Mouse (Mus musculus) midbrain, embryonic 11.5 days (tissue): ENCODE data around the gene Prkn. TPM values are rescaled to one million over a fixed set of nuclear protein-coding genes. Genes with fewer than 3 reads are reported as not detected.
A peak's percentile ranks its signal among the peaks of the same experiment; 100 is the strongest.

Source experiments
- ATAC-seq: fragments of 200-750 bp; cut with Nextera tagmentation; 2 replicates; pipeline ENCODE4 v1.8.0; 2017; ENCODE audit warnings: moderate TSS enrichment, moderate library complexity; ENCODE audit not compliant: low FRiP score
- DNase-seq: peaks from one replicate; pipeline ENCODE4 v3.0.0; 2015; ENCODE audit warnings: low spot score; ENCODE audit errors: missing footprints
- H3K27ac ChIP-seq: fragments of 300-500 bp; sonication (generic); 2 replicates; pipeline ENCODE4 v1.5.1; 2014; ENCODE audit warnings: low read depth, low read length
- H3K27me3 ChIP-seq: fragments of 300-500 bp; sonication (generic); 2 replicates; pipeline ENCODE4 v1.6.1; 2014; ENCODE audit warnings: mild to moderate bottlenecking, low read length, moderate library complexity, mixed read lengths; ENCODE audit not compliant: control insufficient read depth, insufficient read depth
- H3K36me3 ChIP-seq: fragments of 300-500 bp; sonication (generic); 2 replicates; pipeline ENCODE4 v1.6.1; 2014; ENCODE audit warnings: mild to moderate bottlenecking, low read length, moderate library complexity, mixed read lengths; ENCODE audit not compliant: control insufficient read depth, insufficient read depth
- H3K4me1 ChIP-seq: fragments of 300-500 bp; sonication (generic); 2 replicates; pipeline ENCODE4 v1.6.1; 2014; ENCODE audit warnings: low read length; ENCODE audit not compliant: control insufficient read depth, insufficient read depth
- H3K4me2 ChIP-seq: fragments of 300-500 bp; sonication (generic); 2 replicates; pipeline ENCODE4 v1.6.1; 2014; ENCODE audit warnings: mild to moderate bottlenecking, moderate library complexity
- H3K4me3 ChIP-seq: fragments of 300-500 bp; sonication (generic); 2 replicates; pipeline ENCODE4 v1.5.1; 2014; ENCODE audit warnings: low read depth, low read length
- H3K9ac ChIP-seq: fragments of 300-500 bp; sonication (generic); 2 replicates; pipeline ENCODE4 v1.6.1; 2014; ENCODE audit warnings: low read length
- H3K9me3 ChIP-seq: fragments of 300-500 bp; sonication (generic); 2 replicates; pipeline ENCODE4 v1.6.1; 2016; ENCODE audit warnings: low read length; ENCODE audit not compliant: control insufficient read depth
- WGBS: fragments of 180-500 bp; shearing (Covaris S2); extraction: QIAGEN DNeasy Blood & Tissue Kit; methylation state at CpG from one replicate; pipeline ENCODE4 v1.1.7; 2014; 5-methylcytosine and 5-hydroxymethylcytosine counted together
- polyA plus RNA-seq: library from polyadenylated mRNA; unstranded; fragments of >200 nt; fragmentation: Nextera tagmentation; extraction: Ambion mirVana; gene quantifications from 2 replicates; pipeline ENCODE4 v1.2.1, GENCODE M21; 2014

Gene Prkn
- polyA plus RNA-seq, 1 experiment from 2014 or later = 0.82 TPM

DNA sequence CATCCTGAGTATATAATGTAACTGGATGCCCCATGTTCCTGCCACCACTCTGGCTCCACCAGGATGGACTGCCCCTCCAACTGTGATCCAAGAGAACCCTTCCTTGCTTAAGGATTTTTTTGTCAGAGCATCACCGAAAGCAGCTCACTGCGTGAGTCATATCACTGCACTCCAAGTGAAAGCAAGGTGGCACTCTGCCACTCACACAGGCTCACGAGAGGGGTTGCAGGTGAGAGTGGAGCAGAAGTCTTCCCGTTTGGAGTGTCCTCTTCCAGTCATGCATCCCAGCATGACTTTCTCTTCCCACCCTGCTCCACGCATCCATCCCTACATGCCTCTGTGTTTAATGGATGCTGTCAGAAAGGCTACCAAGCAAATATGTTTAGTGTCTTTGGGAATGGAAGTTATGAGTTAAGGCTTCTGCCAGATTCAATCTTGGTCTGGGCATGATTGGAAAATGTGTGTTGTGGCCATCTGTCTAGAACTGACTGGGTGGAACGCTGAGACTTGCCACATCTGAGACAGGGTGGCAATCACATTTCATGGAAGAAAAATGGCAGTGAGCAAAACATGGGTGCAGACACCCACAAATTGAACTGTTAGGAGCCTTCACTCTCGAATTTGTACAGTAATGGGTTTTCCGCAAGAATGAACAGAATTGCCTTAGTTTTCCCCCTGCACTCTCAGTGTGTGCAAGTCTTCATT is 778.9 kb downstream of the Prkn start:
- Histone ChIP-seq H3K4me3 (no peak overlapping the region), H3K4me2 (no peak overlapping the region), H3K4me1 (no peaks in the 10 kb centered on the region), H3K36me3 (no peaks in the 10 kb centered on the region), H3K9me3 (no peaks in the 10 kb centered on the region), H3K9ac (no peak overlapping the region), H3K27me3 (no peaks in the 10 kb centered on the region), H3K27ac (no peak overlapping the region)
- DNase-seq (no peak), ATAC-seq (no peak)
- WGBS = 87% methylated on average over 8 of the region's 8 CpGs

GRCm38 (mm10) chr17:11620770-11621169 is 780.6 kb downstream of the Prkn start:
- no peak for ATAC-seq
- WGBS = 90% methylated on average over 3 of the region's 3 CpGs
- H3K4me1 ChIP-seq = no peaks in the 10 kb centered on the region
- H3K27me3 ChIP-seq = no peaks in the 10 kb centered on the region
- no peak overlapping the region for H3K9ac ChIP-seq
- no peaks in the 10 kb centered on the region for H3K36me3 ChIP-seq
- no peak for DNase-seq
- no peak overlapping the region for H3K4me2 ChIP-seq
- H3K9me3 ChIP-seq = no peaks in the 10 kb centered on the region
- no peak overlapping the region for H3K27ac ChIP-seq
- no peak overlapping the region for H3K4me3 ChIP-seq

DNA sequence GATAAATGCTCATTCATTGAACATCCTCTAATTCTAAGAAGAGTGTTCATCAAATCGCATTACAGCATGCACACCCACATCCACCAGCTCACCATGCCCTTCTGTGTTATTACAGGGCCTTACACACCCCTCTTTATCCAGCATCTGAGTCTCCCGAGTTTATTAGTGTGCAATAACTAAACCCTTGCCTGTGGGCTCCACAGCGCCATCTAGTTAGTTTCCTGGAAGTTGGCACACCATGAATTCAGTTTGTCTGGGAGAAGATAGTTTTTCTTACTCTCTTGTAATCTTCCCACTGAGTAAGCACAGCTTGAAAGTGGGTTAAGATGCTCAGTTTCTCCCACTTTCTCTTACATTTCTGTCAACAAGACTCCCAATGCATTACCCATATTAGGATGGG is 781.3 kb downstream of the Prkn start:
- Histone ChIP-seq H3K4me3 (no peak overlapping the region), H3K4me1 (no peaks in the 10 kb centered on the region), H3K4me2 (no peak overlapping the region), H3K36me3 (no peaks in the 10 kb centered on the region), H3K9ac (no peak overlapping the region), H3K27me3 (no peaks in the 10 kb centered on the region), H3K27ac (no peak overlapping the region), H3K9me3 (no peaks in the 10 kb centered on the region)
- DNase-seq = no peak
- no peak for ATAC-seq
- WGBS = 61% methylated on average over 3 of the region's 3 CpGs

GRCm38 (mm10) chr17:11626306-11626705 is 786.1 kb downstream of the Prkn start:
- Histone ChIP-seq H3K36me3 (no peaks in the 10 kb centered on the region), H3K9ac (no peak overlapping the region), H3K4me3 (no peak overlapping the region), H3K4me1 (no peaks in the 10 kb centered on the region), H3K9me3 (no peaks in the 10 kb centered on the region), H3K27ac (no peak overlapping the region), H3K4me2 (no peak overlapping the region), H3K27me3 (no peaks in the 10 kb centered on the region)
- ATAC-seq (no peak), DNase-seq (no peak)
- 92% methylated on average over 3 of the region's 3 CpGs for WGBS

DNA sequence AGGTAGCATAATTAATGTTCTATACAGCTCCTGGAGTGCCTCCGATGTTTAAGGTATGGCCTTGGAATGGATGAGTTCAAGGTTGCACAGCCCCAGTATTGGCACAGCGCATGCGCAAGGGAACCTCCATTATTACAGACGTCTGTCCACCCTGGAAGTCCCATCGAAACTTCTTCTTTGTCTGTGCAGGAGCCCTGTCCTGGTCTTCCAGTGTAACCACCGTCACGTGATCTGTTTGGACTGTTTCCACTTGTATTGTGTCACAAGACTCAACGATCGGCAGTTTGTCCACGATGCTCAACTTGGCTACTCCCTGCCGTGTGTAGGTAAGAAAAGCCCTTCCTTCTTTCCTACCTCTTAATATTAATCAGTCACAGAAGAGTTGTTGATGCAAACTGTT is 794.9 kb downstream of the Prkn start:
- WGBS = 93% methylated on average over 11 of the region's 11 CpGs
- ATAC-seq = no peak
- H3K27ac ChIP-seq = no peak overlapping the region
- H3K4me1 ChIP-seq = no peaks in the 10 kb centered on the region
- no peak overlapping the region for H3K4me3 ChIP-seq
- DNase-seq = peak; percentile 14
- no peak overlapping the region for H3K9ac ChIP-seq
- H3K9me3 ChIP-seq = no peaks in the 10 kb centered on the region
- H3K27me3 ChIP-seq = no peaks in the 10 kb centered on the region
- no peak overlapping the region for H3K4me2 ChIP-seq
- no peaks in the 10 kb centered on the region for H3K36me3 ChIP-seq

DNA sequence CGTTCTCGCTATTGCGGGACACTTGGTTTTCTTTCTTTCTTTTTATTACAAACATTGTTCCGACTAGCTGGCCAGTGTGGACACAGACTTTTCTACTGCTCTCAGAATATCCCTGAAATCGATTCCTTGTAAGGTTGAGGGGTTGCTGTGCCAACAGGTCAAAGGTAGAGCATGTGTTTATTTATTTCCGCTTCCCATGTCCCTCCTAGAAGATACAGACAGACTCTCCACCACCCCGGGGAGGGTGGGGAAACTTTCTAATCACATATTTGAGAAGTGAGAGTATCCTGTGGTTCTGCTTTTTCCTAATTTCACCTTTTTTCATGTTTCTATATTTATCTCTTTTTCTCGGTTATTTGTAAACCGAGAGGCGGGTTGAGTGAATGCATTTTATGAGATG is 797.5 kb downstream of the Prkn start:
- ATAC-seq = no peak
- 86% methylated on average over 10 of the region's 10 CpGs for WGBS
- peak; percentile 14 for DNase-seq
- no peaks in the 10 kb centered on the region for H3K27me3 ChIP-seq
- H3K36me3 ChIP-seq = no peaks in the 10 kb centered on the region
- no peak overlapping the region for H3K9ac ChIP-seq
- no peak overlapping the region for H3K4me2 ChIP-seq
- no peak overlapping the region for H3K4me3 ChIP-seq
- no peak overlapping the region for H3K27ac ChIP-seq
- no peaks in the 10 kb centered on the region for H3K9me3 ChIP-seq
- H3K4me1 ChIP-seq = no peaks in the 10 kb centered on the region

DNA sequence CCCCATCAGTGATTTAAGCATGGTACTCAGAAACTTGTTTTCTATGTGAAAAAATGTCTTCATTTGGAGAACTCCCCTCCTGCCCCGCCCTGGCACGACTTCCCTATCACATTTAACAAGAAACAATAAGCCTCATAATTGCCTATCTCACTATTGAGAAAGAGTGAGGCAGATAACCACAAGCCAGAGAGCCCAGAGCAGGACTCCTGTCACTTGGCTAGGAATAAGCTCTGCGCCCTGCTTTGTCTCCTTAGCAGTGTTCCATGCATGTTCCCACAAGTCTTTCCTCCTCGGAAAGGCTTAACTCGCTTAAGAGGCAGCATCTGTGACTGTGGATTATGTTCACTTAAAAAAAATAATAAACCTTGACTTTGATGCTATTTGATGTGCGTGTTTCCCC is 798.3 kb downstream of the Prkn start:
- DNase-seq = peak; percentile 78
- H3K9me3 ChIP-seq = no peaks in the 10 kb centered on the region
- H3K36me3 ChIP-seq = no peaks in the 10 kb centered on the region
- H3K27me3 ChIP-seq = no peaks in the 10 kb centered on the region
- H3K4me1 ChIP-seq = no peaks in the 10 kb centered on the region
- no peak overlapping the region for H3K9ac ChIP-seq
- H3K4me3 ChIP-seq = no peak overlapping the region
- no peak overlapping the region for H3K4me2 ChIP-seq
- H3K27ac ChIP-seq = no peak overlapping the region
- ATAC-seq = no peak
- WGBS = 80% methylated on average over 6 of the region's 6 CpGs

GRCm38 (mm10) chr17:11639786-11640185 is 799.6 kb downstream of the Prkn start:
- 84% methylated on average over 5 of the region's 5 CpGs for WGBS
- Histone ChIP-seq H3K4me1 (no peaks in the 10 kb centered on the region), H3K27me3 (no peaks in the 10 kb centered on the region), H3K27ac (no peak overlapping the region), H3K4me3 (no peak overlapping the region), H3K9ac (no peak overlapping the region), H3K4me2 (no peak overlapping the region), H3K36me3 (no peaks in the 10 kb centered on the region), H3K9me3 (no peaks in the 10 kb centered on the region)
- ATAC-seq = no peak
- no peak for DNase-seq

DNA sequence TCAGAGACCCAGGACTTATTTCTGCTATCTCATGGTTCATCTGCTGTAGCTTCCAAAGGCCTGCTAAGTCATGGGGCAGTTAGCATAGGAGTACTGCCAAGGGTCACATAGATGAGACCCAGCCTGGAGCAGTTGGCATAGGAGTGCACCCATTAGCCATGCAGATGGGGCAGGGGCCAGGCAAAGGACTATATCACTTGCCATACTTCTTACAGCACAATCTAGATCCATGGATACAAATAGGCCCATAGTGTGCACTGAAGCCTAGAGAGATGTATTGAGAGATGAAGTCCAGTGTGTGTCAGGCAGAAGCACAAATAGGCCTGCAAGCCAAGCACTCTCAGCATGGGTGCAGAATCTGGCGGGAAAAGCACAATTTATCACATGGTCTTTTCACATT is 802.1 kb downstream of the Prkn start:
- no peak overlapping the region for H3K27ac ChIP-seq
- WGBS = 66% methylated on average over 1 of the region's 1 CpGs
- H3K4me1 ChIP-seq = no peaks in the 10 kb centered on the region
- ATAC-seq (no peak), DNase-seq (peak; percentile 31)
- no peak overlapping the region for H3K4me3 ChIP-seq
- H3K9ac ChIP-seq = no peak overlapping the region
- no peaks in the 10 kb centered on the region for H3K36me3 ChIP-seq
- no peaks in the 10 kb centered on the region for H3K9me3 ChIP-seq
- no peak overlapping the region for H3K4me2 ChIP-seq
- no peaks in the 10 kb centered on the region for H3K27me3 ChIP-seq
